Mouse (Mus musculus): Measurements from ENCODE around the gene Hspa8. TPM values are rescaled to one million over a fixed set of nuclear protein-coding genes. Genes with fewer than 3 reads are reported as not detected.

The Hspa8 gene
- polyA plus RNA-seq, 1 experiment from 2014 or later = 3,704 TPM

GRCm38 (mm10) chr9:40817325-40818028 lies 16.7 kb downstream of the Hspa8 start:
- ATAC-seq (ENCODE audit: low FRiP score) (no peak), DNase-seq (ENCODE audit: low spot score, missing footprints) (no peak)
- Histone ChIP-seq H3K4me2 (no peak overlapping the region), H3K36me3 (ENCODE audit: control insufficient read depth, insufficient read depth, low read length) (no peaks in the 10 kb centered on the region), H3K4me3 (ENCODE audit: low read depth, low read length) (no peak overlapping the region), H3K27ac (ENCODE audit: low read depth, low read length) (no peak overlapping the region), H3K4me1 (ENCODE audit: control insufficient read depth, insufficient read depth, low read length) (peaks cover 3% of the 10 kb centered on the region; the same call in 1 of the 2 replicates), H3K9me3 (ENCODE audit: control insufficient read depth, low read length) (no peaks in the 10 kb centered on the region), H3K27me3 (ENCODE audit: control insufficient read depth, insufficient read depth, low read length) (no peaks in the 10 kb centered on the region), H3K9ac (ENCODE audit: low read length) (no peak overlapping the region)
- 86% methylated on average over 5 of the region's 5 CpGs for WGBS

GRCm38 (mm10) chr9:40825601-40826000 lies 24.8 kb downstream of the Hspa8 start:
- ATAC-seq (ENCODE audit: low FRiP score) = no peak
- 48% methylated on average over 6 of the region's 6 CpGs for WGBS
- peak; percentile 77 for DNase-seq (ENCODE audit: low spot score, missing footprints)
- Histone ChIP-seq H3K27ac (ENCODE audit: low read depth, low read length) (no peak overlapping the region), H3K9me3 (ENCODE audit: control insufficient read depth, low read length) (no peaks in the 10 kb centered on the region), H3K9ac (ENCODE audit: low read length) (no peak overlapping the region), H3K27me3 (ENCODE audit: control insufficient read depth, insufficient read depth, low read length) (no peaks in the 10 kb centered on the region; the same call in 1 of the 2 replicates), H3K4me3 (ENCODE audit: low read depth, low read length) (no peak overlapping the region), H3K4me1 (ENCODE audit: control insufficient read depth, insufficient read depth, low read length) (peaks cover 3% of the 10 kb centered on the region; the same call in 1 of the 2 replicates), H3K36me3 (ENCODE audit: control insufficient read depth, insufficient read depth, low read length) (no peaks in the 10 kb centered on the region), H3K4me2 (no peak overlapping the region)

GRCm38 (mm10) chr9:40827366-40827765 lies 26.6 kb downstream of the Hspa8 start:
- Histone ChIP-seq H3K27ac (ENCODE audit: low read depth, low read length) (no peak overlapping the region), H3K27me3 (ENCODE audit: control insufficient read depth, insufficient read depth, low read length) (no peaks in the 10 kb centered on the region; the same call in 1 of the 2 replicates), H3K9me3 (ENCODE audit: control insufficient read depth, low read length) (no peaks in the 10 kb centered on the region), H3K4me1 (ENCODE audit: control insufficient read depth, insufficient read depth, low read length) (peaks cover under 1% of the 10 kb centered on the region; the same call in 1 of the 2 replicates), H3K4me3 (ENCODE audit: low read depth, low read length) (no peak overlapping the region), H3K36me3 (ENCODE audit: control insufficient read depth, insufficient read depth, low read length) (no peaks in the 10 kb centered on the region), H3K9ac (ENCODE audit: low read length) (no peak overlapping the region), H3K4me2 (no peak overlapping the region)
- WGBS = 88% methylated on average over 4 of the region's 4 CpGs
- ATAC-seq (ENCODE audit: low FRiP score) (no peak), DNase-seq (ENCODE audit: low spot score, missing footprints) (peak; percentile 69)

DNA sequence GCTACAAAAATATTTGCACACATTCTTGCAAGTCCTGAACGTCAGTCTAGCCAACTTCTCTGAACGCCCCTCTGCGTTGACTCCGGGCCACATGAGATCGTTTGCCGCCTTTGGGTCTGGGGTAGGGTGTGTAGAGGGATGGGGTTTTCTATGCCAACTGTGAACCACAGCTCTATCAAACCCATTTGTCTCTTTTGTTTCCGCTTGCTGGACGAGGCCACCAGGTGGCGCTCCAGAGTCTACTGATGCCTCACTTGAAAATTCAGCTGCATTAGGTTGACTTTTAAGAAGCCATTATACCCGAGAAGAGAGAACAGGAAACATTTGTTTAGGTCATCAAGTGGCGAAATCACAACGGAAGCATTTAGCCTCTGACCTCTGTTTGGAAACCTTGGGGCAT lies 33.8 kb downstream of the Hspa8 start:
- Histone ChIP-seq H3K36me3 (ENCODE audit: control insufficient read depth, insufficient read depth, low read length) (no peaks in the 10 kb centered on the region), H3K4me1 (ENCODE audit: control insufficient read depth, insufficient read depth, low read length) (no peaks in the 10 kb centered on the region), H3K9ac (ENCODE audit: low read length) (no peak overlapping the region), H3K27me3 (ENCODE audit: control insufficient read depth, insufficient read depth, low read length) (no peaks in the 10 kb centered on the region), H3K9me3 (ENCODE audit: control insufficient read depth, low read length) (no peaks in the 10 kb centered on the region), H3K4me3 (ENCODE audit: low read depth, low read length) (no peak overlapping the region), H3K4me2 (no peak overlapping the region), H3K27ac (ENCODE audit: low read depth, low read length) (no peak overlapping the region)
- ATAC-seq (ENCODE audit: low FRiP score) (no peak), DNase-seq (ENCODE audit: low spot score, missing footprints) (peak; percentile 99)
- 7% methylated on average over 12 of the region's 12 CpGs for WGBS

- H3K27me3 ChIP-seq (ENCODE audit: control insufficient read depth, insufficient read depth, low read length) = no peaks in the 10 kb centered on the region
- no peaks in the 10 kb centered on the region for H3K9me3 ChIP-seq (ENCODE audit: control insufficient read depth, low read length)
- H3K4me2 ChIP-seq = no peak overlapping the region
- no peaks in the 10 kb centered on the region for H3K4me1 ChIP-seq (ENCODE audit: control insufficient read depth, insufficient read depth, low read length)
- no peak overlapping the region for H3K9ac ChIP-seq (ENCODE audit: low read length)
- no peaks in the 10 kb centered on the region for H3K36me3 ChIP-seq (ENCODE audit: control insufficient read depth, insufficient read depth, low read length)
- 86% methylated on average over 3 of the region's 3 CpGs for WGBS
- no peak for ATAC-seq (ENCODE audit: low FRiP score)
- H3K27ac ChIP-seq (ENCODE audit: low read depth, low read length) = no peak overlapping the region
- peak; percentile 54 for DNase-seq (ENCODE audit: low spot score, missing footprints)
- H3K4me3 ChIP-seq (ENCODE audit: low read depth, low read length) = no peak overlapping the region
Observed at GRCm38 (mm10) chr9:40836681-40837080, 35.9 kb downstream of the Hspa8 start.

- 80% methylated on average over 3 of the region's 3 CpGs for WGBS
- no peak for ATAC-seq (ENCODE audit: low FRiP score)
Observed at GRCm38 (mm10) chr9:40839662-40840061, 38.9 kb downstream of the Hspa8 start.

DNA sequence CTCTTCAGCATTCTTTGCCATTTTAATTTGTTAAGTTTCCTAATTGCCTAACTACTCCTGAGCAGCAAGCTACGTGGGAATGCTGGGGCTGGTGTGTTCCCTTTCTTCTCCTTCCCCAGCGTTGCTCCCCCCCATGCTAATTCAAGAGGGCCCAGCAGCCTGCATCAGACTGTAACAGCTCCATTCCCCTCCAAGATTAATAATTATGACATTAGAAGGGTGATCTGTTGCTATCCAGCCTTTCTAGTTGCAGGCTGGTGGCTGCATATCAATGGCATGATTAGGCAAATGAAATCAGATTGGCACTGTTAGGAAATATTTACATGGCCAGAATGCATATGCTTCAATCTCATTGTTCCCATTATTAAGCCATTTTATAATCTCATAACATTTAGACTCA lies 50.7 kb downstream of the Hspa8 start:
- Histone ChIP-seq H3K9me3 (ENCODE audit: control insufficient read depth, low read length) (no peaks in the 10 kb centered on the region), H3K27me3 (ENCODE audit: control insufficient read depth, insufficient read depth, low read length) (0 out of 2 replicates have a peak, but pooled peaks cover 3% of the 10 kb centered on the region), H3K4me2 (no peak overlapping the region), H3K36me3 (ENCODE audit: control insufficient read depth, insufficient read depth, low read length) (no peaks in the 10 kb centered on the region), H3K4me1 (ENCODE audit: control insufficient read depth, insufficient read depth, low read length) (0 out of 2 replicates have a peak, but pooled peaks cover 2% of the 10 kb centered on the region), H3K9ac (ENCODE audit: low read length) (no peak overlapping the region), H3K27ac (ENCODE audit: low read depth, low read length) (no peak overlapping the region), H3K4me3 (ENCODE audit: low read depth, low read length) (no peak overlapping the region)
- ATAC-seq (ENCODE audit: low FRiP score) = no peak
- DNase-seq (ENCODE audit: low spot score, missing footprints) = no peak
- WGBS = 43% methylated on average over 2 of the region's 2 CpGs

More at GRCm38 (mm10) chr9:40839662-40840061, 38.9 kb downstream of the Hspa8 start:
- no peaks in the 10 kb centered on the region for H3K9me3 ChIP-seq (ENCODE audit: control insufficient read depth, low read length)
- no peaks in the 10 kb centered on the region for H3K36me3 ChIP-seq (ENCODE audit: control insufficient read depth, insufficient read depth, low read length)
- H3K27ac ChIP-seq (ENCODE audit: low read depth, low read length) = no peak overlapping the region
- H3K4me1 ChIP-seq (ENCODE audit: control insufficient read depth, insufficient read depth, low read length) = no peaks in the 10 kb centered on the region
- no peak overlapping the region for H3K9ac ChIP-seq (ENCODE audit: low read length)
- DNase-seq (ENCODE audit: low spot score, missing footprints) = peak; percentile 33
- no peaks in the 10 kb centered on the region for H3K27me3 ChIP-seq (ENCODE audit: control insufficient read depth, insufficient read depth, low read length)
- H3K4me2 ChIP-seq = no peak overlapping the region
- H3K4me3 ChIP-seq (ENCODE audit: low read depth, low read length) = no peak overlapping the region

- Histone ChIP-seq H3K9me3 (ENCODE audit: control insufficient read depth, low read length) (no peaks in the 10 kb centered on the region), H3K36me3 (ENCODE audit: control insufficient read depth, insufficient read depth, low read length) (no peaks in the 10 kb centered on the region), H3K27ac (ENCODE audit: low read depth, low read length) (no peak overlapping the region), H3K4me1 (ENCODE audit: control insufficient read depth, insufficient read depth, low read length) (peaks cover 6% of the 10 kb centered on the region; the same call in 1 of the 2 replicates), H3K4me3 (ENCODE audit: low read depth, low read length) (peak overlapping the region; percentile 28), H3K27me3 (ENCODE audit: control insufficient read depth, insufficient read depth, low read length) (peaks cover 8% of the 10 kb centered on the region; the same call in 1 of the 2 replicates), H3K4me2 (peak overlapping the region; percentile 52), H3K9ac (ENCODE audit: low read length) (peak overlapping the region; percentile 43; the same call in 1 of the 2 replicates)
- ATAC-seq (ENCODE audit: low FRiP score) (peak; percentile 59; the same call in 1 of the 2 replicates), DNase-seq (ENCODE audit: low spot score, missing footprints) (peak; percentile 94)
- 7% methylated on average over 21 of the region's 21 CpGs for WGBS
Observed at GRCm38 (mm10) chr9:40858461-40859160, 57.8 kb downstream of the Hspa8 start.

GRCm38 (mm10) chr9:40859196-40859595 lies 58.4 kb downstream of the Hspa8 start:
- 3% methylated on average over 9 of the region's 9 CpGs for WGBS
- H3K4me3 ChIP-seq (ENCODE audit: low read depth, low read length) = peak overlapping the region; percentile 28
- H3K4me1 ChIP-seq (ENCODE audit: control insufficient read depth, insufficient read depth, low read length) = peaks cover 6% of the 10 kb centered on the region; the same call in 1 of the 2 replicates
- peak overlapping the region; percentile 52 for H3K4me2 ChIP-seq
- no peak overlapping the region for H3K27ac ChIP-seq (ENCODE audit: low read depth, low read length)
- no peaks in the 10 kb centered on the region for H3K36me3 ChIP-seq (ENCODE audit: control insufficient read depth, insufficient read depth, low read length)
- no peak overlapping the region for H3K9ac ChIP-seq (ENCODE audit: low read length)
- DNase-seq (ENCODE audit: low spot score, missing footprints) (peak; percentile 90), ATAC-seq (ENCODE audit: low FRiP score) (peak; percentile 58)
- no peaks in the 10 kb centered on the region for H3K9me3 ChIP-seq (ENCODE audit: control insufficient read depth, low read length)
- H3K27me3 ChIP-seq (ENCODE audit: control insufficient read depth, insufficient read depth, low read length) = peaks cover 8% of the 10 kb centered on the region; the same call in 1 of the 2 replicates

Data from midbrain, embryonic 11.5 days (tissue).